Mouse (Mus musculus): Measurements from ENCODE around the gene Lrp2. TPM values are rescaled to one million over a fixed set of nuclear protein-coding genes. Genes with fewer than 3 reads are reported as not detected.
A peak's percentile ranks its signal among the peaks of the same experiment; 100 is the strongest.

Gene Lrp2
- total RNA-seq, 2 experiments from 2014 or later = 0.05 to 0.10 TPM

GRCm38 (mm10) chr2:69530126-69530525 is 55.7 kb downstream of the Lrp2 start:
- DNase-seq (ENCODE audit: low spot score in 2 of 2) = no peak

GRCm38 (mm10) chr2:69520273-69520672 is 65.6 kb downstream of the Lrp2 start:
- no peak for DNase-seq (ENCODE audit: low spot score in 2 of 2)

- no peak for DNase-seq (ENCODE audit: low spot score in 2 of 2)
Measured at GRCm38 (mm10) chr2:69518307-69518706, 67.6 kb downstream of the Lrp2 start.

GRCm38 (mm10) chr2:69511766-69512165 is 74.1 kb downstream of the Lrp2 start:
- no peak for DNase-seq (ENCODE audit: low spot score in 2 of 2)

DNA sequence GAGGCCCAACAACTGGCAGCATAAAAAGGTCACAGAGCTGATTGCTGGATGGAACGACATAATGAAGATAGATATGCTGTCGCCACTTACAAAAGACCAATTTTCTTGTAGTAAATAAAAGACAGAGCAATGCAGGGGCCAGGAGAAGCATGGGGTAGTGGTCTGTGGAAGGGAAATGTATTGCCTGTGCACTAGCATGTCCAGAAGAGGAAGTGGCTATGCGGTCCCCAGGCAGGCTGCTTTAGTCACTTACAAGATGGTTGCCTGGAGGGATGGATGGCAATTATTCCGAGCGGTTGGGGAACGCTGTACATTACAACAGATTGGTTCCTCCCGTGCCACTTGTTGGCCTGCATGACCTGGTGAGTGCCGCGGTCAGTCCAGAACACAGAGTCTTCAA is 85.5 kb downstream of the Lrp2 start:
- DNase-seq (ENCODE audit: low spot score in 2 of 2) = no peak

DNA sequence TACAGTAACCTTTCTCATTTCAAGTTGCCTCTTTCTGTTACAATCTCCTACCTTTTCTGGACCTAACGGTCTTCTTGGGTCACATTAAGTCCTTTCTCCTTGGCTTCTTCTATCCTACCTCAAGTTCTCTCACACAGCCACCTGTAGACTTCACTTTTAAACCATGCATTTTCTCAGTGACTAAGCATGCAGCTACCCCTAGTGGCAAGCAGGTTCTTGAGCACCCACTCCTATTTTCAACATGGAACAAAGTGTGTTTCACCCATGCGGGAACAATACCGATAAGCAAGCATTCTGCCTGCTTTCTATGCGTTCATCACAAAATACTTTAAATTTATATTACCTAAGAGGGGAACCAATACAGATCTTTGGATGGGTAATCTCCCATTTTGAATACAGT is 92.7 kb downstream of the Lrp2 start:
- no peak for DNase-seq (ENCODE audit: low spot score in 2 of 2)

DNA sequence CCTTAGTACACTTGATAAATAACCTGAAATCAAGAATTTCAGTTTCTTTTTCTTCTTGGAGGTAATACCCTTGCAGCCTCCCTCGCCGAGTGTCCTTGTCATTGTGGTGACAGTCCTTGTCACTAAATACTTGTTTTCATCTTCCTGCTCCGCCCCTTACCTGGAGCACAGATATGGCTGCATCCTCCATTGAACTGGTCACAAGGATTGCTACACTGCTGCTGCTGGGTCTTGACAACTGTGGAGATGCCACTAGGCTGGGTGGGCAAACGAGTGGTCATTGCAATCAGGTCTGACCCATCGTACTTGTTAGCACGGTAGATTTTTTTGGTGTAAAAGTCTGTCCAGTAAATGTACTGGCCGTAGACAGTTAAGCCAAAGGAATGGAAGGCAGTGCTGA is 104.9 kb downstream of the Lrp2 start:
- no peak for DNase-seq (ENCODE audit: low spot score in 2 of 2)

DNA sequence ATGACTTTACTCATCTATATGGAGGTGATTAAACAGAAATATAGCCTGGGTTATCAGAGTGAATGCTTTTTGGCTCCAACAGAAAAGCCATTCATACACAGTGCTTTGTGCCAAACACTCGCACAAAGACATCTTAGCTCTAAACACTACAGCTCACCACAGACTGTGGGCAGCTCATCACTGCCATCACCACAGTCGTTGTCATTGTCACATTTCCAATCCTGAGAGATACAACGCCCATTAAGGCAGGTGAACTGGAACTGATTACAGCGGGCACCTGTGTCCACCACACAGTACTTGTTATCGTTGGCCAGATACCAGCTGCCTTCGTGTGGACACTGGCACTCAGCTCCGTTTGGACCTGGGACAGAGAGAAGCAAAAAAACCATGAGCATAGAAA is 106.0 kb downstream of the Lrp2 start:
- no peak for DNase-seq (ENCODE audit: low spot score in 2 of 2)

DNA sequence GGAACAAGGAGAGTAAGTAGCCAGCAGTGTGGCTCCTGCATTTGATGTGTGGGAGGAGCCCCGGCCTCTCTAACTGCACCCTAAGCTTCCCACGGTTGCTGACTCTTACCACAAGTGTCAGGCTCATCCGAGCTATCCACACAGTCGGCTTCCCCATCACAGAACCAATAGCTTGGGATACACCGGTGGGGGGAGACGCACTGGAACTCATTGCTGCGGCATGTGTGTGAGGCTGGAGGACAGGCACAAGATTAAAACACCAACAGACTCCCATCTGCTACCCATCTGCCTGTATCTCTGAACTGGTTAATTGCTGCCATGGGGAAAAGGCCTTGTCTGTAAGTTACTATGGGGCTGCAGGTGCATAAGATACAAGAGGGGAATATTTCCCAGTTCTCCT is 109.0 kb downstream of the Lrp2 start:
- no peak for DNase-seq (ENCODE audit: low spot score in 2 of 2)

DNA sequence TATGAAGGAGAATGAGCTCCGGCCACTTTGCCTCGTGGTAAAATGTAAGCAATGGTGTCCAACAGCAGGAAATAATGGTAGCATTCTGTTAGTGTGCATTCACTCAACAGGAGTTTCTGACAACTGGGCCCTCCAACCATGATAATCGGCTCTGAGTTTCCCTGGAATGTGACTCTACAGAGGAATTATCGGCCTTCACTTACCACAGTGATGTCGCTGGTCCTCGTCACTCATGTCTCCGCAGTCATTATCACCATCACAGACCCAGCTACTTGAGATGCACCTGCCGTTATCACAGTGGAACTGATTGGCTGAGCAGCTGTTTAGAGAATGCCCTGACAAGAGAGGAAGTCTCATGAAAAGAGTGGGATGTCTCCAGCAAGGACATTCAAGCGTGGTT is 110.7 kb downstream of the Lrp2 start:
- DNase-seq (ENCODE audit: low spot score in 2 of 2) = no peak

DNA sequence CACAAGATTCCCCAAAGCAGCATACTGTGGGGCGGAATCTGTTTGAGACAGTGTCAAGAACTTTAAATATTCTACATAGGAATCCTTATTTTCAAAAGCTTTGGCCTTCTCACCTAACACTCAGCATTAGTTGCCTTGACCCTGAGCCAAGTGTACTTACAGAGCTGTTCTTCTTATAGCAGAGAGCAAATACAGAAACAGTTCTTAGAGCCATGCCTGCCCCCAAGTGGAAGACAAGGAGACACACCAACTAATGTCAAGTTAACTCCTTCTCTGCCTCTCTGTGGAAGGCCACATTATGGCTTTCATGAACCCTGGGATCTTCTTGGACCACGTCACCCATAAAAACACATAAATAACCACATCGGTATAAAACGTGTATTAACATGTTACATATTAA is 114.0 kb downstream of the Lrp2 start:
- DNase-seq (ENCODE audit: low spot score in 2 of 2) = no peak

DNA sequence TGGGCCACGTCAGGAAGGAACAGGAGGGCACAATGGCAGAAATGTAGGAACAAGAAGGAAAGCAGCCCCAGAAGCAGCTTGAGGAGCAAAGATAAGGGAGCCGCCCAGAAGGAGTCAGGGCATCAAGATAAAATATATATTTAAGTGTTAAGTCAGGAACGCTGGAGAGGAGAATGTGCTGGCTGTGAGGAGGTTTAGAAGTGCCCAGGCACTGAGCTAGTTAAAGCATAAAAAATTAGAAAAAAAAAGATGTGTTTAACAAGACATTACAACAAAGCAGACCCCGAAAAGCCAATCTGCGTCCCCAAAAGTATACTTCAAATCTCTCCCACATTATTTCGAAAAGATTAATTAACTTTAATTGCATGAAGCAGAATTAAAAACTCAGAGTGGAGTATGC is 122.3 kb downstream of the Lrp2 start:
- no peak for DNase-seq (ENCODE audit: low spot score in 2 of 2)

DNA sequence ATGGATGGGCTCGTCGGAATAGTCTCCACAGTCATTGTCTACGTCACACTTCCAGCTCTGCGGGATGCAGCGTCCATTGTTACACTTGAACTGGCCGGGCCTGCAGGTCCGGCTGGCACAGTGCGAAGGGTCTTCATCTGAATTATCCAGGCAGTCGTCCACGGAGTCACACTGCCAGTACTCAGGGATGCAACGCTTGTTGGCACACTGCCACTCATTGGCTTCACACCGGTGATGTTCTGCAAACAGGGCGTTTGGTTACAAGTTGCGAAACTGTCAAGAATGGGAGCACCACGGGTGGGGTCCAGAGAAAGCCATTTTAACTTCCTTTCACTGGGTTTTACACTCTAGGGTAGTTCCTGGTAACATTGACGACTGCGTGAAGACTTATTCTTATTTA is 126.4 kb downstream of the Lrp2 start:
- no peak for DNase-seq (ENCODE audit: low spot score in 2 of 2)

- no peak for DNase-seq (ENCODE audit: low spot score in 2 of 2)
Measured at GRCm38 (mm10) chr2:69451128-69451527, 134.7 kb downstream of the Lrp2 start.

DNA sequence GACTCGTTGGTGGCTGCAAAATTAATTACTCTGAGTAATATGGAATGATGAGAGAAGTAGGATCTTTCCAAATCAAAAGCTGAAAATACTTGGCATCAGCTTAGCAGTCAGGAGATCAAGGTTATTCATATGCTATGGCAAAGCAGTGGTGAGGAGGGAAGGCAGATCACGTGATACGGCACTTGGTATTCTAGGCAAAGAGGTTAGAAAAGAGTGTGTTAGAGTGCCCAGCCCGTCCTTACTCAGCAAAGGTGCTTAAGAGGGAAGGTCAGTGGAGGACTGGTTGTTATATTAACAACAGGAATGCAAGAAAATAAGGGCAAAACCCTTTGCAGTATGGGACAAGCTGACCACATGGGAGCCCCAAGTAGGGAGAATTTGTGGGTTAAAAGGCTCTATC is 137.3 kb downstream of the Lrp2 start:
- no peak for DNase-seq (ENCODE audit: low spot score in 2 of 2)

DNA sequence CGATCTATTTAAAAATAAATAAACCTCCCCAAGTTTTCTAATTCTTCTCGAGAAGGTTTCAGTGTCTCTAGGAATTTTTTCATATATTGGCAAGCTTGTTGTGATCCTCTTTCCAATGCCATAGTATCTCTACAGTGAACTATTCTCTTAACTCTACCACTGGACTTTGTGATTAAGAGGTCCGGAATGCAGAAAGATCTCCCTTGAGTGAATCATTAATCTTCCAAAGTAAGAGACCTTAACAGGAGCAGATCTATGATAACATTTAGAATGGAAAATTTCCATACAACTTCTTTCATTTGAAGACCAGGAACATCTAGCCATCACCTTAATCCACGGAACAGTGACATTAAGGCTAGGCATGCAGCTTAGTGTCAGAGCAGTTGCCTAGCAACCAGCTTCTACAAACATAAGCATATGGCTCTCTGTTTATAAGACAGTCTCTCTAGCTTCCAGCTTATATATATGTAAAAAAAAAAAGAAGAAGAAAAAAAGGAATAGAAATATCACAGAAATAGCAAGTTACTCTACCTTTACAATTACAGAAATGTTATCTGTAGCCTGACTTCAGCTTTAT is 139.9 kb downstream of the Lrp2 start:
- no peak for DNase-seq (ENCODE audit: low spot score in 2 of 2)

GRCm38 (mm10) chr2:69441656-69442055 is 144.2 kb downstream of the Lrp2 start:
- no peak for DNase-seq (ENCODE audit: low spot score in 2 of 2)

- DNase-seq (ENCODE audit: low spot score in 2 of 2) = peak in 1 of 2 experiments; percentile 52
Measured at GRCm38 (mm10) chr2:69428116-69428515, 157.7 kb downstream of the Lrp2 start.

DNA sequence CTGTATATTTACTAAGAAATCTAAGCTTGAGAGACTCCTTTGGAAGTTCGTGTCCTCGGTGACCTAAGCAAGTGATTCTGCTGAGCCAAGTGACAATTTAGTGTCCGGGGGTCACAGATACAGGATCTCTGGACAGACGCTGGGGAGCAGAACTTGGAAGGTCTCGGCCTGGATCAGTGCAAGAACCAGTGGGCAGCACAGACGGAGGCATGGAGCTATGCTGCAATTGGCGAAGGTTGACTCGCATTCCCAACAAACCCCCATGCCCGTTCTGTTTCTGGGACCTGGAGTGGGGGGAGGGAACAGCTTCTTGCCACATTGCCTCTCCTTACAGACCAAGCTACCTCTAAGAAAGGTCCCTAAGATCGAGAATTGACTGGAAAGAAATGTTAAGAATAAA is 158.7 kb downstream of the Lrp2 start:
- no peak for DNase-seq (ENCODE audit: low spot score in 2 of 2)

- DNase-seq (ENCODE audit: low spot score in 2 of 2) = no peak
Measured at GRCm38 (mm10) chr2:69426081-69426480, 159.8 kb downstream of the Lrp2 start.

- no peak for DNase-seq (ENCODE audit: low spot score in 2 of 2)
Measured at GRCm38 (mm10) chr2:69424829-69425228, 161.0 kb downstream of the Lrp2 start.

DNA sequence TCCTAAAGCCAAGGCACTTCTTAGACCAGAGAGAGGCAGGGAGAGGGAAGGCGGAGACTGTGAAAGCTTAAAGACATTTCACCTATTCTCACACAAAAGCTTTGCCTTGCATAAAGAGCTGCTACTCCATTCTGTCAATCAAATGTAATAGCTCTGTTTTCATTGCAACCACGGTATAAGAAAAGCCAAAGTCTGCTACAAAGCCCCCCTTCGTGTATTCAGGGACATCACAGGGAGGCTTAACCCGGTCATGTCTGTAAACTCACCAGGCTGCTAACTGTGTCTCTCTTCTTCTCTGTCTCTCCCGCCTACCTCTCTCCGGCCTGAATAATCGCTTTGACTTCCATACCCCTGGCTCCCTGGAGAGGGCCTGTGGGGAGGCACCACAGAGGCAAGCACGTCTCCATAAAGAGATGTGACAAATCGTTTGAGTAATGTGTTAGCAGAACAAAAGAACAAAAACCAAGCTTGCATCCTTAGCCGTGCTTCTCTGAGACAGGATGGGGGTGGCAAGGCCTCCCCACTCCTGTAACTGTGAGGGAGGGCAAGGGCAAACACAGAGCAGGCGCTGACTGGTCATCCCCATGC is 167.5 kb downstream of the Lrp2 start:
- DNase-seq (ENCODE audit: low spot score in 2 of 2) = no peak

GRCm38 (mm10) chr2:69415070-69415469 is 170.8 kb downstream of the Lrp2 start:
- no peak for DNase-seq (ENCODE audit: low spot score in 2 of 2)

GRCm38 (mm10) chr2:69414539-69414938 is 171.3 kb downstream of the Lrp2 start:
- DNase-seq (ENCODE audit: low spot score in 2 of 2) = no peak
